Mouse (Mus musculus) heart, adult 2 months (tissue): ENCODE data around the gene Slfn4. TPM values are rescaled to one million over a fixed set of nuclear protein-coding genes. Genes with fewer than 3 reads are reported as not detected.
A peak's percentile ranks its signal among the peaks of the same experiment; 100 is the strongest.
"Not testable (repeated sequence)": the region's sequence is repeated elsewhere in the genome, so short reads cannot be mapped to it uniquely, and the experiment has no call there.

Experiments
- DNase-seq, 2 experiments: peaks; one replicate each; pipeline ENCODE4 v3.0.0; 2021
- H3K27ac ChIP-seq: fragments of 200-600 bp; 2 replicates; pipeline ENCODE4 v1.8.1; 2022
- H3K27me3 ChIP-seq: fragments of 200-500 bp; 2 replicates; pipeline ENCODE4 v1.6.1; 2012; ENCODE audit warnings: mild to moderate bottlenecking, low read length, inconsistent platforms, mixed read lengths; ENCODE audit not compliant: control insufficient read depth, insufficient read depth
- H3K36me3 ChIP-seq: fragments of 200-500 bp; 2 replicates; pipeline ENCODE4 v1.6.1; 2012; ENCODE audit warnings: low read length, inconsistent platforms; ENCODE audit not compliant: control insufficient read depth, insufficient read depth
- H3K4me1 ChIP-seq: fragments of 200-500 bp; 2 replicates; pipeline ENCODE4 v1.6.1; 2011; ENCODE audit warnings: low read length; ENCODE audit not compliant: control insufficient read depth, insufficient read depth
- H3K4me3 ChIP-seq: fragments of 200-600 bp; 2 replicates; pipeline ENCODE4 v1.8.1; 2022
- H3K79me2 ChIP-seq: fragments of 200-500 bp; replicated peaks from 2 replicates; pipeline ENCODE4 v1.6.1; 2012; ENCODE audit warnings: mild to moderate bottlenecking, inconsistent platforms, low read length, moderate library complexity, mixed read lengths; ENCODE audit not compliant: control insufficient read depth, insufficient read depth
- H3K9ac ChIP-seq: fragments of 200-500 bp; 2 replicates; pipeline ENCODE4 v1.6.1; 2012; ENCODE audit warnings: low read depth, mild to moderate bottlenecking, control low read depth, inconsistent platforms, low read length, mixed read lengths
- CTCF ChIP-seq: fragments of 200-600 bp; IDR thresholded peaks from 2 replicates; pipeline ENCODE4 v1.8.1; 2022; ENCODE audit warnings: antibody characterized with exemption, mild to moderate bottlenecking, moderate library complexity
- EP300 ChIP-seq: fragments of 200-500 bp; IDR thresholded peaks from 2 replicates; pipeline ENCODE4 v1.6.1; 2011; ENCODE audit warnings: low read depth, low read length, control low read depth; ENCODE audit not compliant: insufficient read depth
- POLR2A ChIP-seq: fragments of 200-500 bp; IDR thresholded peaks from 2 replicates; pipeline ENCODE4 v1.6.1; 2011; ENCODE audit warnings: mild to moderate bottlenecking, low read depth, low read length, control low read depth; ENCODE audit not compliant: insufficient read depth
- WGBS: fragments of 180-500 bp; shearing (Covaris S2); methylation state at CpG from one replicate; pipeline ENCODE4 v1.1.7; 2018; 5-methylcytosine and 5-hydroxymethylcytosine counted together
- intact Hi-C: fragments of 180-260 bp; cut with DNase I; formaldehyde crosslinking; loops from one replicate; pipeline ENCODE4 v1.15.1; 2025
- polyA plus RNA-seq: library from polyadenylated mRNA; depleted of rRNA; stranded (reverse); fragments of >200 nt; gene quantifications from 2 replicates; pipeline ENCODE4 v1.2.3, GENCODE M21; 2012
- total RNA-seq, 2 experiments: library from RNA; stranded (reverse); gene quantifications; 2 replicates each; pipeline ENCODE4 v1.2.3; 2021

The Slfn4 gene
- total and polyA plus RNA-seq, 3 experiments, result 0.14 to 0.37 (median 0.18) TPM

GRCm38 (mm10) chr11:83225371-83225960 is 50.5 kb downstream of the Slfn4 start:
- no peak overlapping the region for H3K4me3 ChIP-seq

GRCm38 (mm10) chr11:83227926-83228723 is 53.1 kb downstream of the Slfn4 start:
- Histone ChIP-seq H3K79me2 (no peaks in the 10 kb centered on the region), H3K4me3 (no peak overlapping the region), H3K27ac (no peak overlapping the region), H3K4me1 (no peaks in the 10 kb centered on the region), H3K27me3 (no peaks in the 10 kb centered on the region), H3K36me3 (no peaks in the 10 kb centered on the region), H3K9ac (no peak overlapping the region)
- DNase-seq, result no peak
- intact Hi-C loops, result no loop called here
- TF ChIP-seq EP300 (no peak), POLR2A (no peak)
- 67% methylated on average over 7 of the region's 7 CpGs for WGBS

More at GRCm38 (mm10) chr11:83225371-83225960, 50.5 kb downstream of the Slfn4 start:
- WGBS, result 83% methylated on average over 9 of the region's 9 CpGs
- Histone ChIP-seq H3K27ac (no peak overlapping the region), H3K27me3 (no peaks in the 10 kb centered on the region), H3K4me1 (no peaks in the 10 kb centered on the region), H3K9ac (no peak overlapping the region), H3K36me3 (no peaks in the 10 kb centered on the region), H3K79me2 (no peaks in the 10 kb centered on the region)
- intact Hi-C loops, result no loop called here
- no peak for DNase-seq
- no peak for TF ChIP-seq CTCF
- no peak for TF ChIP-seq POLR2A
- no peak for TF ChIP-seq EP300

- WGBS, result 53% methylated on average over 3 of the region's 3 CpGs
- H3K36me3 ChIP-seq, result no peaks in the 10 kb centered on the region
- no peak overlapping the region for H3K27ac ChIP-seq
- no peak for TF ChIP-seq EP300
- TF ChIP-seq CTCF, result peak; percentile 68
- H3K9ac ChIP-seq, result no peak overlapping the region
- DNase-seq, result no peak
- no peaks in the 10 kb centered on the region for H3K27me3 ChIP-seq
- H3K4me3 ChIP-seq, result no peak overlapping the region
- H3K4me1 ChIP-seq, result no peaks in the 10 kb centered on the region
- H3K79me2 ChIP-seq, result no peaks in the 10 kb centered on the region
- intact Hi-C loops, result loop anchor here (5.0 kb wide), 1 partner anchor 259 kb away; no protein-coding TSS in a partner anchor
These were observed 56.0 kb downstream of the Slfn4 start for GRCm38 (mm10) chr11:83230966-83231365.

- H3K79me2 ChIP-seq, H3K4me1 ChIP-seq, H3K27me3 ChIP-seq, H3K9ac ChIP-seq, H3K27ac ChIP-seq, H3K36me3 ChIP-seq, DNase-seq, H3K4me3 ChIP-seq: not testable (repeated sequence)
- intact Hi-C loops, result loop anchor here (5.0 kb wide), 1 partner anchor 261 kb away; no protein-coding TSS in a partner anchor
- WGBS, result 51% methylated on average over 5 of the region's 5 CpGs
These were observed 58.6 kb downstream of the Slfn4 start for GRCm38 (mm10) chr11:83233621-83234020.

- 70% methylated on average over 9 of the region's 9 CpGs for WGBS
These were observed 62.4 kb downstream of the Slfn4 start for GRCm38 (mm10) chr11:83237390-83237789.

GRCm38 (mm10) chr11:83238389-83238788 is 63.4 kb downstream of the Slfn4 start:
- H3K36me3 ChIP-seq, result no peaks in the 10 kb centered on the region
- H3K27me3 ChIP-seq, result no peaks in the 10 kb centered on the region
- no peak for TF ChIP-seq CTCF
- TF ChIP-seq POLR2A, result no peak
- H3K79me2 ChIP-seq, result no peaks in the 10 kb centered on the region
- no peak overlapping the region for H3K9ac ChIP-seq
- H3K4me1 ChIP-seq, result no peaks in the 10 kb centered on the region
- no peak overlapping the region for H3K4me3 ChIP-seq
- DNase-seq, result no peak
- H3K27ac ChIP-seq, result no peak overlapping the region
- intact Hi-C loops, result no loop called here
- WGBS, result 82% methylated on average over 2 of the region's 2 CpGs

More at GRCm38 (mm10) chr11:83237390-83237789, 62.4 kb downstream of the Slfn4 start:
- H3K27me3 ChIP-seq, H3K79me2 ChIP-seq, DNase-seq, H3K36me3 ChIP-seq, H3K4me3 ChIP-seq, intact Hi-C loops, H3K27ac ChIP-seq, H3K9ac ChIP-seq, H3K4me1 ChIP-seq: not testable (repeated sequence)
